Mouse (Mus musculus): Measurements from ENCODE around the gene Ehmt2. TPM values are rescaled to one million over a fixed set of nuclear protein-coding genes. Genes with fewer than 3 reads are reported as not detected.
"Not testable (repeated sequence)": the region's sequence is repeated elsewhere in the genome, so short reads cannot be mapped to it uniquely, and the experiment has no call there.

The Ehmt2 gene
- polyA plus RNA-seq, 1 experiment, result 130 TPM

- TF ChIP-seq CTCF (IDR thresholded peaks at IDR 0.05; ENCODE audit: insufficient read depth, low read depth, low read length) (no peak), POLR2A (IDR thresholded peaks at IDR 0.05; ENCODE audit: insufficient read depth, low read depth, low read length) (no peak)
- peaks cover 3% of the 10 kb centered on the region for H3K4me1 ChIP-seq (ENCODE audit: control insufficient read depth, insufficient read depth, low read length)
- H3K4me3 ChIP-seq (ENCODE audit: insufficient read depth, low read depth, low read length), result no peak overlapping the region
- H3K27ac ChIP-seq (ENCODE audit: insufficient read depth, low read depth, low read length), result no peak overlapping the region
These were observed 46.1 kb downstream of the Ehmt2 start for GRCm38 (mm10) chr17:34944362-34944761.

DNA sequence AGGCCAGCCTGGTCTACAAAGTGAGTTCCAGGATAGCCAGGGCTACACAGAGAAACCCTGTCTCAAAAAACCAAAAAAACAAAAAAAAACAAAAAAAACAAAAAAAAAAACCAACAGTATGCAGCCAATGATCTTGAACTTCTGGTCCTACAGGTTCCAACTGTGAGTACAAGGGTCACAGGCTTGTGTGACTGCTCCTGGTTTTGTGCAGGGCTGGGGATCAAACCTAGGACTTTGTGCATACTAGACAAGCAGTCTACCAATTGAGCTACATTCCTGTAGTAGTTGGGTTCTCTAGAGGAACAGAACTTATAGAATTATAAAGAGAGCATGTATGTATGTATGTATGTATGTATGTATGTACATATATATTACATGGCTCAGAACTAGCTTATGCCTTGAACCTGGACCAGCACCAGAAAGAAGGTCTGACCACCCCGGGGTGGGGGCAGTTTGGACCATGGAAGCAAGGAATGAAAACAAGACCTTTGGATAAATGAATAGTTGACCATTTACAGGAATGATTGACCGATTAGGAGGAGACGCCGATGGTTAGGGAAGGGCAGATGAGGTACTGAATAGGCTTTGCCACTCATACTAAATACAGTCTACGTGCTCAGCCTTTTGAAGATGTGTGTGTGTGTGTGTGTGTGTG, 48.3 kb downstream of the Ehmt2 start:
- WGBS, result 87% methylated on average over 5 of the region's 5 CpGs
- Histone ChIP-seq H3K27ac (ENCODE audit: insufficient read depth, low read depth, low read length) (no peak overlapping the region), H3K4me3 (ENCODE audit: insufficient read depth, low read depth, low read length) (no peak overlapping the region), H3K4me1 (ENCODE audit: control insufficient read depth, insufficient read depth, low read length) (peaks cover 2% of the 10 kb centered on the region)
- TF ChIP-seq CTCF (IDR thresholded peaks at IDR 0.05; ENCODE audit: insufficient read depth, low read depth, low read length) (no peak), POLR2A (IDR thresholded peaks at IDR 0.05; ENCODE audit: insufficient read depth, low read depth, low read length) (no peak)

DNA sequence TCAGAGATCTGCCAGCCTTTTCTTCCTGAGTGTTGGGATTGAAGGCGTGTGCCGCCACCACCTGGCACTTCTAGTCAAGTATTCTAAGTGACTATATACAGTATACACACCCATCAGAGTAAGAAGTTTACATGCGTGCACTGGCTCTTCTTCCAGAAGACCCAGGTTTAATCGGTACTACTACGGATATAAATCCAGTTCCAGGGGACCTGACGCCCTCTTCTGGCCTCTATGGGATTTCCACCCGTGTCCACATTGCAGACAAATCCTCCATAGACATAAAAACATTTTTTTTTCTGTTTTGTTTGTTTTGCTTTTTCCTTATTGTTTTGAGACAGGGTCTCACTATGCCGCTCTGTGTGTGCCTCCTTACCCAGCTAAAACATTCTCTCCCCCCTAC, 49.3 kb downstream of the Ehmt2 start:
- H3K27ac ChIP-seq (ENCODE audit: insufficient read depth, low read depth, low read length), result no peak overlapping the region
- H3K4me3 ChIP-seq (ENCODE audit: insufficient read depth, low read depth, low read length), result no peak overlapping the region
- no peaks in the 10 kb centered on the region for H3K4me1 ChIP-seq (ENCODE audit: control insufficient read depth, insufficient read depth, low read length)
- WGBS, result 25% methylated on average over 8 of the region's 8 CpGs
- no peak for TF ChIP-seq POLR2A (IDR thresholded peaks at IDR 0.05; ENCODE audit: insufficient read depth, low read depth, low read length)
- no peak for TF ChIP-seq CTCF (IDR thresholded peaks at IDR 0.05; ENCODE audit: insufficient read depth, low read depth, low read length)

- not testable (repeated sequence) for H3K4me3 ChIP-seq (ENCODE audit: insufficient read depth, low read depth, low read length); H3K27ac ChIP-seq (ENCODE audit: insufficient read depth, low read depth, low read length); H3K4me1 ChIP-seq (ENCODE audit: control insufficient read depth, insufficient read depth, low read length)
- 66% methylated on average over 9 of the region's 9 CpGs for WGBS
These were observed 50.7 kb downstream of the Ehmt2 start for GRCm38 (mm10) chr17:34948721-34949552.

DNA sequence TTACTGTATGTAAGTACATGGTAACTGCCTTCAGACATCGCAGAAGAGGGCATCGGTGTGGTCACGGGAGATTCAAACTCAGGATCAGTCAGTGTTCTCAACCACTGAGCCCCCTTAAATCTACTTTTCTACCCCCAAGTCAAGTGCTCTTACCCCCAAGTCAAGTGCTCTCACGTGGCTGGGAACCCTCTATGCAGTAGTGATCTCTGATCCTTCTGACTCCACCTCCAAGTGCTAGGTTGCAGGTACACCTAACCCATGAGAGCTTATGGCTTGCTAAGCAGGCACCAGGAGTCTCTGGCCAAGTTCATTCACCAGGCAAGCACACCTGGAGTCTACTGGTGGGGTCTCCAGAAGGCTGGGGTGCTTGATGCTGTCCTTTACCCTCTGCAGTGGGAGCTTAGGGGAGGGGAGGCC, 51.3 kb downstream of the Ehmt2 start:
- WGBS, result 60% methylated on average over 4 of the region's 4 CpGs
- TF ChIP-seq CTCF (IDR thresholded peaks at IDR 0.05; ENCODE audit: insufficient read depth, low read depth, low read length) (no peak), POLR2A (IDR thresholded peaks at IDR 0.05; ENCODE audit: insufficient read depth, low read depth, low read length) (no peak)
- Histone ChIP-seq H3K27ac (ENCODE audit: insufficient read depth, low read depth, low read length) (no peak overlapping the region), H3K4me3 (ENCODE audit: insufficient read depth, low read depth, low read length) (no peak overlapping the region), H3K4me1 (ENCODE audit: control insufficient read depth, insufficient read depth, low read length) (no peaks in the 10 kb centered on the region)

- TF ChIP-seq CTCF (IDR thresholded peaks at IDR 0.05; ENCODE audit: insufficient read depth, low read depth, low read length) (no peak), POLR2A (IDR thresholded peaks at IDR 0.05; ENCODE audit: insufficient read depth, low read depth, low read length) (no peak)
- Histone ChIP-seq H3K27ac (ENCODE audit: insufficient read depth, low read depth, low read length) (no peak overlapping the region), H3K4me1 (ENCODE audit: control insufficient read depth, insufficient read depth, low read length) (no peaks in the 10 kb centered on the region), H3K4me3 (ENCODE audit: insufficient read depth, low read depth, low read length) (no peak overlapping the region)
- 18% methylated on average over 10 of the region's 10 CpGs for WGBS
These were observed 52.5 kb downstream of the Ehmt2 start for GRCm38 (mm10) chr17:34950514-34951455.

- Histone ChIP-seq H3K27ac (ENCODE audit: insufficient read depth, low read depth, low read length) (peak overlapping the region; percentile 83), H3K4me1 (ENCODE audit: control insufficient read depth, insufficient read depth, low read length) (no peaks in the 10 kb centered on the region), H3K4me3 (ENCODE audit: insufficient read depth, low read depth, low read length) (peak overlapping the region; percentile 98)
- under 1% methylated on average over 29 of the region's 29 CpGs for WGBS
- TF ChIP-seq POLR2A (IDR thresholded peaks at IDR 0.05; ENCODE audit: insufficient read depth, low read depth, low read length) (no peak), CTCF (IDR thresholded peaks at IDR 0.05; ENCODE audit: insufficient read depth, low read depth, low read length) (no peak)
These were observed 53.5 kb downstream of the Ehmt2 start for GRCm38 (mm10) chr17:34951636-34952377.

- H3K27ac ChIP-seq (ENCODE audit: insufficient read depth, low read depth, low read length), result peak overlapping the region; percentile 83
- under 1% methylated on average over 23 of the region's 23 CpGs for WGBS
- peak overlapping the region; percentile 98 for H3K4me3 ChIP-seq (ENCODE audit: insufficient read depth, low read depth, low read length)
- peaks cover 2% of the 10 kb centered on the region; the same call in 1 of the 2 replicates for H3K4me1 ChIP-seq (ENCODE audit: control insufficient read depth, insufficient read depth, low read length)
- peak; percentile 94 for TF ChIP-seq POLR2A (IDR thresholded peaks at IDR 0.05; ENCODE audit: insufficient read depth, low read depth, low read length)
- no peak for TF ChIP-seq CTCF (IDR thresholded peaks at IDR 0.05; ENCODE audit: insufficient read depth, low read depth, low read length)
These were observed 54.2 kb downstream of the Ehmt2 start for GRCm38 (mm10) chr17:34952378-34953040.
